Mouse (Mus musculus) embryo, embryonic 11 days (tissue): ENCODE measurements around the gene Fer.
A peak's percentile ranks its signal among the peaks of the same experiment; 100 is the strongest.

Experiments used
- DNase-seq: peaks from one replicate; pipeline ENCODE4 v3.0.0-alpha.2; 2015

The Fer gene

GRCm38 (mm10) chr17:63871773-63872172, 8.9 kb downstream of the Fer start:
- no peak for DNase-seq

- peak; percentile 12 for DNase-seq
Observed at GRCm38 (mm10) chr17:63878889-63879288, 16.0 kb downstream of the Fer start.

- no peak for DNase-seq
Observed at GRCm38 (mm10) chr17:63880009-63880408, 17.1 kb downstream of the Fer start.

- no peak for DNase-seq
Observed at GRCm38 (mm10) chr17:63886988-63887387, 24.1 kb downstream of the Fer start.

- no peak for DNase-seq
Observed at GRCm38 (mm10) chr17:63890611-63891010, 27.7 kb downstream of the Fer start.

- DNase-seq, result no peak
Observed at GRCm38 (mm10) chr17:63895829-63896228, 33.0 kb downstream of the Fer start.

- DNase-seq, result no peak
Observed at GRCm38 (mm10) chr17:63897050-63897449, 34.2 kb downstream of the Fer start.

- DNase-seq, result no peak
Observed at GRCm38 (mm10) chr17:63909297-63909696, 46.4 kb downstream of the Fer start.

GRCm38 (mm10) chr17:63921601-63922203, 58.8 kb downstream of the Fer start:
- DNase-seq, result no peak

- no peak for DNase-seq
Observed at GRCm38 (mm10) chr17:63925581-63925980, 62.7 kb downstream of the Fer start.

GRCm38 (mm10) chr17:63930634-63931033, 67.8 kb downstream of the Fer start:
- DNase-seq, result no peak

GRCm38 (mm10) chr17:63931556-63931955, 68.7 kb downstream of the Fer start:
- peak; percentile 10 for DNase-seq

GRCm38 (mm10) chr17:63935408-63935807, 72.5 kb downstream of the Fer start:
- no peak for DNase-seq

GRCm38 (mm10) chr17:63937886-63938285, 75.0 kb downstream of the Fer start:
- peak; percentile 30 for DNase-seq

GRCm38 (mm10) chr17:63946772-63947171, 83.9 kb downstream of the Fer start:
- no peak for DNase-seq

GRCm38 (mm10) chr17:63948811-63949210, 85.9 kb downstream of the Fer start:
- no peak for DNase-seq

GRCm38 (mm10) chr17:63951436-63951835, 88.6 kb downstream of the Fer start:
- DNase-seq, result peak; percentile 22

- no peak for DNase-seq
Observed at GRCm38 (mm10) chr17:63967091-63967490, 104.2 kb downstream of the Fer start.

GRCm38 (mm10) chr17:63969448-63969847, 106.6 kb downstream of the Fer start:
- peak; percentile 4 for DNase-seq

- peak; percentile 2 for DNase-seq
Observed at GRCm38 (mm10) chr17:63970239-63970638, 107.4 kb downstream of the Fer start.

GRCm38 (mm10) chr17:63970939-63971338, 108.1 kb downstream of the Fer start:
- DNase-seq, result no peak

GRCm38 (mm10) chr17:63972181-63972580, 109.3 kb downstream of the Fer start:
- DNase-seq, result no peak

- DNase-seq, result no peak
Observed at GRCm38 (mm10) chr17:63973806-63974205, 110.9 kb downstream of the Fer start.

- DNase-seq, result no peak
Observed at GRCm38 (mm10) chr17:63974253-63974652, 111.4 kb downstream of the Fer start.

GRCm38 (mm10) chr17:63978794-63979571, 116.1 kb downstream of the Fer start:
- DNase-seq, result no peak
